Mouse (Mus musculus) layer of hippocampus, adult 11-12 months (tissue): ENCODE data around the gene 1700011L22Rik.

ENCODE experiments used
- DNase-seq: peaks from one replicate; pipeline ENCODE4 v3.0.0; 2022; ENCODE audit warnings: low spot score

Gene 1700011L22Rik

GRCm38 (mm10) chr8:79248470-79248869 lies at the start of gene 1700011L22Rik:
TSS of gene 1700011L22Rik (minus strand) at chr8:79248570.
- no peak for DNase-seq

- peak; percentile 75 for DNase-seq
Measured at GRCm38 (mm10) chr8:79297763-79298162, 49.4 kb upstream of the 1700011L22Rik start.

GRCm38 (mm10) chr8:79295276-79296105 lies 47.1 kb upstream of the 1700011L22Rik start:
- DNase-seq: no peak

GRCm38 (mm10) chr8:79294610-79295275 lies 46.4 kb upstream of the 1700011L22Rik start, which contains the start of gene Mmaa:
TSS of gene Mmaa (minus strand) at chr8:79294937.
- DNase-seq: peak; percentile 95

GRCm38 (mm10) chr8:79293841-79294240 lies 45.5 kb upstream of the 1700011L22Rik start:
- no peak for DNase-seq

- no peak for DNase-seq
Measured at GRCm38 (mm10) chr8:79292712-79293264, 44.4 kb upstream of the 1700011L22Rik start.

- no peak for DNase-seq
Measured at GRCm38 (mm10) chr8:79289592-79289991, 41.2 kb upstream of the 1700011L22Rik start.

- DNase-seq: no peak
Measured at GRCm38 (mm10) chr8:79288681-79289080, 40.3 kb upstream of the 1700011L22Rik start.

GRCm38 (mm10) chr8:79288250-79288649 lies 39.9 kb upstream of the 1700011L22Rik start:
- DNase-seq: no peak

GRCm38 (mm10) chr8:79286424-79286823 lies 38.1 kb upstream of the 1700011L22Rik start:
- DNase-seq: no peak

GRCm38 (mm10) chr8:79284626-79285025 lies 36.3 kb upstream of the 1700011L22Rik start:
- DNase-seq: no peak

- DNase-seq: no peak
Measured at GRCm38 (mm10) chr8:79281376-79281890, 33.1 kb upstream of the 1700011L22Rik start.

- DNase-seq: no peak
Measured at GRCm38 (mm10) chr8:79277264-79277870, 29.0 kb upstream of the 1700011L22Rik start.

- DNase-seq: no peak
Measured at GRCm38 (mm10) chr8:79274940-79275339, 26.6 kb upstream of the 1700011L22Rik start.

- DNase-seq: no peak
Measured at GRCm38 (mm10) chr8:79273776-79274175, 25.4 kb upstream of the 1700011L22Rik start.

- DNase-seq: no peak
Measured at GRCm38 (mm10) chr8:79272676-79273075, 24.3 kb upstream of the 1700011L22Rik start.

- no peak for DNase-seq
Measured at GRCm38 (mm10) chr8:79268921-79269320, 20.6 kb upstream of the 1700011L22Rik start.

- DNase-seq: no peak
Measured at GRCm38 (mm10) chr8:79261920-79262319, 13.6 kb upstream of the 1700011L22Rik start.

- no peak for DNase-seq
Measured at GRCm38 (mm10) chr8:79256076-79256705, 7.8 kb upstream of the 1700011L22Rik start.

- peak; percentile 47 for DNase-seq
Measured at GRCm38 (mm10) chr8:79253742-79254141, 5.4 kb upstream of the 1700011L22Rik start.

GRCm38 (mm10) chr8:79243422-79243821 lies 4.9 kb downstream of the 1700011L22Rik start:
- no peak for DNase-seq

- DNase-seq: no peak
Measured at GRCm38 (mm10) chr8:79239996-79240395, 8.4 kb downstream of the 1700011L22Rik start.
